Mouse (Mus musculus) liver, adult 2 months (tissue): ENCODE data around the gene 2310034C09Rik. TPM values are rescaled to one million over a fixed set of nuclear protein-coding genes. Genes with fewer than 3 reads are reported as not detected.
"Not testable (repeated sequence)": the region's sequence is repeated elsewhere in the genome, so short reads cannot be mapped to it uniquely, and the experiment has no call there.

ENCODE experiments used
- DNase-seq: peaks from one replicate; pipeline ENCODE4 v3.0.0-alpha.2; 2011; ENCODE audit warnings: low read depth, low spot score; ENCODE audit errors: extremely low read depth
- H3K27ac ChIP-seq: fragments of 200-500 bp; replicated peaks from 2 replicates; pipeline ENCODE4 v1.5.1; 2012; ENCODE audit warnings: low read depth, mild to moderate bottlenecking, control low read depth, inconsistent platforms, low read length; ENCODE audit not compliant: insufficient read depth
- H3K27me3 ChIP-seq: fragments of 200-500 bp; 2 replicates; pipeline ENCODE4 v1.6.1; 2012; ENCODE audit warnings: mild to moderate bottlenecking, moderate library complexity, low read length, inconsistent platforms; ENCODE audit not compliant: control insufficient read depth, insufficient read depth
- H3K36me3 ChIP-seq: fragments of 200-500 bp; 2 replicates; pipeline ENCODE4 v1.6.1; 2012; ENCODE audit warnings: low read length, inconsistent platforms; ENCODE audit not compliant: control insufficient read depth, insufficient read depth
- H3K4me1 ChIP-seq: fragments of 200-500 bp; 2 replicates; pipeline ENCODE4 v1.6.1; 2011; ENCODE audit warnings: low read length; ENCODE audit not compliant: control insufficient read depth, insufficient read depth
- H3K4me3 ChIP-seq: fragments of 200-500 bp; 2 replicates; pipeline ENCODE4 v1.5.1; 2011; ENCODE audit warnings: low read depth, mild to moderate bottlenecking, control low read depth, low read length, moderate library complexity; ENCODE audit not compliant: insufficient read depth
- H3K79me2 ChIP-seq: fragments of 200-500 bp; 2 replicates; pipeline ENCODE4 v1.6.1; 2012; ENCODE audit warnings: inconsistent platforms, mild to moderate bottlenecking, low read length, moderate library complexity; ENCODE audit not compliant: control insufficient read depth, insufficient read depth
- H3K9ac ChIP-seq: fragments of 200-500 bp; 2 replicates; pipeline ENCODE4 v1.6.1; 2012; ENCODE audit warnings: low read depth, mild to moderate bottlenecking, control low read depth, inconsistent platforms, low read length
- CTCF ChIP-seq: fragments of 200-500 bp; IDR thresholded peaks from 2 replicates; pipeline ENCODE4 v1.5.1; 2011; ENCODE audit warnings: low read depth, low read length, control low read depth
- POLR2A ChIP-seq: fragments of 200-500 bp; IDR thresholded peaks from 2 replicates; pipeline ENCODE4 v1.6.1; 2011; ENCODE audit warnings: low read length, control low read depth; ENCODE audit not compliant: insufficient read depth; ENCODE audit errors: extremely low read depth
- WGBS: fragments of 180-500 bp; shearing (Covaris S2); methylation state at CpG from one replicate; pipeline ENCODE4 v1.1.7; 2018; 5-methylcytosine and 5-hydroxymethylcytosine counted together
- polyA plus RNA-seq: library from polyadenylated mRNA; depleted of rRNA; stranded (reverse); fragments of >200 nt; gene quantifications from 2 replicates; pipeline ENCODE4 v1.2.3, GENCODE M21; 2012; rRNA removed
- total RNA-seq: library from RNA; depleted of rRNA; stranded (reverse); fragments of >200 nt; gene quantifications from 2 replicates; pipeline ENCODE4 v1.2.3, GENCODE M21; 2014; rRNA removed

The 2310034C09Rik gene
- total RNA-seq (not detected in 2 replicates), polyA plus RNA-seq (not detected in 2 replicates)

GRCm38 (mm10) chr16:88758547-88758946 is at the start of gene 2310034C09Rik:
2310034C09Rik (plus strand) TSS chr16:88758847.
- H3K27me3 ChIP-seq, H3K4me1 ChIP-seq, H3K36me3 ChIP-seq, H3K9ac ChIP-seq, H3K27ac ChIP-seq, H3K79me2 ChIP-seq, DNase-seq, H3K4me3 ChIP-seq: not testable (repeated sequence)
- 93% methylated on average over 3 of the region's 3 CpGs for WGBS

DNA sequence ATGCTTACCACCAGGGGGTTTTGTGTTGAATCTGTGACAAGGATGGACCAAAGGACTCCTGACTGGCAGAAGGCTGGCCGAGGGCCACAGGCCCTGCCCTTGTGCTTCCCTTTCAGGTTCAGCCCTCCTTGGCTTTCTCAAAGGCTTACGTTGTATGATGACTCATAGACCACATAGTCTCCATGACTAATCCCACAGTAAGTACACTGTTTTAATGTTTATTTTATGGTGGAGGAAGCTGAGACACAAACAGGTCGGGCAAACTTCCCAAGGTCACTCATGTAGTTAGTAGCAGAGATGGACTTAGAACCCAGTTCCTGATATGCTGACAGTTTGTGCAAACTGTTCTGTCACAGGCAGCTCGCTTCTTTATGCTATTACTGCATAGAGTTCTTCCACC is 47.9 kb upstream of the 2310034C09Rik start:
- Histone ChIP-seq H3K36me3 (no peaks in the 10 kb centered on the region), H3K27ac (no peak overlapping the region), H3K27me3 (no peaks in the 10 kb centered on the region), H3K4me3 (no peak overlapping the region), H3K79me2 (no peaks in the 10 kb centered on the region), H3K4me1 (peaks cover 7% of the 10 kb centered on the region; the same call in 1 of the 2 replicates), H3K9ac (peak overlapping the region; percentile 19; the same call in 1 of the 2 replicates)
- TF ChIP-seq POLR2A (no peak), CTCF (no peak)
- DNase-seq = peak; percentile 86
- 12% methylated on average over 4 of the region's 4 CpGs for WGBS

- peak; percentile 53 for DNase-seq
- 36% methylated on average over 6 of the region's 6 CpGs for WGBS
These were observed 47.4 kb upstream of the 2310034C09Rik start for GRCm38 (mm10) chr16:88711245-88711644.

DNA sequence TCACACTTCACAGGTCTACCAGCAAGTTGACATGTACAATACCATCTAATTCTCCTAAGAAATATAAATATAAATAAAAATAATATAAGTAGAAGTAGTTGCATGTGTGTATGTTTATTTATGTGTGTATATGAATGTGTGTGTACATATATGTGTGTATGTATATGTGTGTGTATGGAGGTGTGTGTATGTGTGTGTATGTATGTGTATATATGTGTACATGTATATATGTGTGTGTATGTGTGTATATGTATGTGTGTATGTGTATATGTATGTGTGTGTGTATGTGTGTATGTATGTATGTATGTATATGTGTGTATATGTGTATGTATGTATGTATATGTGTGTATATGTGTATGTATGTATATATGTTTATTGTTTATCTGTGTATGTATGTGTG is 42.1 kb upstream of the 2310034C09Rik start:
- H3K9ac ChIP-seq = no peak overlapping the region
- H3K36me3 ChIP-seq = no peaks in the 10 kb centered on the region
- no peaks in the 10 kb centered on the region for H3K4me1 ChIP-seq
- H3K27ac ChIP-seq = no peak overlapping the region
- H3K27me3 ChIP-seq = no peaks in the 10 kb centered on the region
- TF ChIP-seq CTCF = no peak
- no peak for TF ChIP-seq POLR2A
- no peaks in the 10 kb centered on the region for H3K79me2 ChIP-seq
- DNase-seq = no peak
- H3K4me3 ChIP-seq = no peak overlapping the region

More at GRCm38 (mm10) chr16:88711245-88711644, 47.4 kb upstream of the 2310034C09Rik start:
- Histone ChIP-seq H3K27ac (no peak overlapping the region), H3K4me3 (no peak overlapping the region), H3K27me3 (no peaks in the 10 kb centered on the region), H3K9ac (peak overlapping the region; percentile 19; the same call in 1 of the 2 replicates), H3K79me2 (no peaks in the 10 kb centered on the region), H3K4me1 (peaks cover 7% of the 10 kb centered on the region; the same call in 1 of the 2 replicates), H3K36me3 (no peaks in the 10 kb centered on the region)
- peak; percentile 57; the same call in 1 of the 2 replicates for TF ChIP-seq CTCF
- no peak for TF ChIP-seq POLR2A

- H3K79me2 ChIP-seq = no peaks in the 10 kb centered on the region
- 38% methylated on average over 1 of the region's 1 CpGs for WGBS
- TF ChIP-seq POLR2A = no peak
- no peak for TF ChIP-seq CTCF
- H3K36me3 ChIP-seq = no peaks in the 10 kb centered on the region
- no peaks in the 10 kb centered on the region for H3K4me1 ChIP-seq
- no peak overlapping the region for H3K27ac ChIP-seq
- no peaks in the 10 kb centered on the region for H3K27me3 ChIP-seq
- H3K9ac ChIP-seq = no peak overlapping the region
- DNase-seq = no peak
- H3K4me3 ChIP-seq = no peak overlapping the region
These were observed 38.6 kb upstream of the 2310034C09Rik start for GRCm38 (mm10) chr16:88720031-88720430.

DNA sequence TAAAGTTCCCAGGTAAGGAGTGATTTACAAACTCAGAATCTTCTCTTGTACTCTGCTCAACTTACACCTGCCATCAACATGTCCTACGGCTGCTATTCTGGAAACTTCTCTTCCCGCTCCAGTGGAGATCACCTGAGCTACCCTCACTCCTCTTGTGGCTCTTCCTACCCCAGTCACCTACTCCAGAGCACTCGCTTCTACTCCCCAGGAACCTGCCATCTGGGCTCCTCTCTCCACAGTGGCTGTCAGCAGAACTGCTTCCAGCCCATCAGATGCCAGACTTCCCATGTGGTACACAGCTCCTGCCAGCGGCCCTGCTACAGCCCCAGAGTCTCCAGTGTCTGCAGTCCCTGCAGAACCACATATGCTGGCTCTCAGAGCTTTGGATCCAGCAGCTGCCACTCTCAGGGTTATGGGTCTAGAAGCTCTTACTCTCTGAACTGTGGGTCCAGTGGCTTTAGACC is 29.8 kb upstream of the 2310034C09Rik start, which contains the start of gene Krtap13-1:
Gene Krtap13-1, plus strand, starts transcription at position 51 of the 464 bp plus-strand sequence.
- no peaks in the 10 kb centered on the region for H3K79me2 ChIP-seq
- H3K4me3 ChIP-seq = no peak within 1 kb of the TSS
- no peaks in the 10 kb centered on the region for H3K4me1 ChIP-seq
- TF ChIP-seq POLR2A (no peak), CTCF (no peak)
- DNase-seq = no peak
- no peak within 1 kb of the TSS for H3K27ac ChIP-seq
- no peak within 1 kb of the TSS for H3K9ac ChIP-seq
- 86% methylated on average over 4 of the region's 4 CpGs for WGBS
- H3K27me3 ChIP-seq = no peaks in the 10 kb centered on the region
- H3K36me3 ChIP-seq = no peaks in the 10 kb centered on the region
